Mouse (Mus musculus) embryonic facial prominence, embryonic 15.5 days (tissue): ENCODE results near the gene Top2a. TPM values are rescaled to one million over a fixed set of nuclear protein-coding genes. Genes with fewer than 3 reads are reported as not detected.

Source experiments
- ATAC-seq: fragments of 200-750 bp; cut with Nextera tagmentation; 2 replicates; pipeline ENCODE4 v1.8.0; 2017; ENCODE audit warnings: low read depth, moderate TSS enrichment; ENCODE audit not compliant: insufficient number of reproducible peaks, low FRiP score, low TSS enrichment
- H3K27ac ChIP-seq: fragments of 300-500 bp; sonication (generic); replicated peaks from 2 replicates; pipeline ENCODE4 v1.5.1; 2015; ENCODE audit warnings: mild to moderate bottlenecking, inconsistent platforms
- H3K27me3 ChIP-seq: fragments of 300-500 bp; sonication (generic); 2 replicates; pipeline ENCODE4 v1.6.1; 2015; ENCODE audit warnings: inconsistent platforms
- H3K36me3 ChIP-seq: fragments of 300-500 bp; sonication (generic); 2 replicates; pipeline ENCODE4 v1.6.1; 2015; ENCODE audit warnings: mild to moderate bottlenecking, inconsistent platforms
- H3K4me1 ChIP-seq: fragments of 300-500 bp; sonication (generic); 2 replicates; pipeline ENCODE4 v1.6.1; 2015; ENCODE audit warnings: inconsistent platforms
- H3K4me2 ChIP-seq: fragments of 300-500 bp; sonication (generic); replicated peaks from 2 replicates; pipeline ENCODE4 v1.6.1; 2015; ENCODE audit warnings: mild to moderate bottlenecking, inconsistent platforms
- H3K4me3 ChIP-seq: fragments of 300-500 bp; sonication (generic); replicated peaks from 2 replicates; pipeline ENCODE4 v1.5.1; 2015; ENCODE audit warnings: mild to moderate bottlenecking, inconsistent platforms
- H3K9ac ChIP-seq: fragments of 300-500 bp; sonication (generic); 2 replicates; pipeline ENCODE4 v1.6.1; 2015; ENCODE audit warnings: inconsistent platforms
- H3K9me3 ChIP-seq: fragments of 300-500 bp; sonication (generic); replicated peaks from 2 replicates; pipeline ENCODE4 v1.6.1; 2016; ENCODE audit warnings: inconsistent platforms
- WGBS: fragments of 180-500 bp; shearing (Covaris S2); methylation state at CpG from one replicate; pipeline ENCODE4 v1.1.7; 2015; 5-methylcytosine and 5-hydroxymethylcytosine counted together
- polyA plus RNA-seq: library from polyadenylated mRNA; unstranded; fragments of >200 nt; fragmentation: Nextera tagmentation; extraction: Ambion mirVana; gene quantifications from 2 replicates; pipeline ENCODE4 v1.2.1, GENCODE M21; 2015

The Top2a gene
- polyA plus RNA-seq, 1 experiment from 2014 or later, result 162 TPM

GRCm38 (mm10) chr11:98954373-98954772 lies 69.6 kb downstream of the Top2a start:
- no peak for ATAC-seq
- Histone ChIP-seq H3K27ac (peak overlapping the region; percentile 68; the same call in 1 of the 2 replicates), H3K27me3 (no peaks in the 10 kb centered on the region), H3K9ac (no peak overlapping the region; the same call in 1 of the 2 replicates), H3K9me3 (no peaks in the 10 kb centered on the region), H3K36me3 (peaks cover 39% of the 10 kb centered on the region), H3K4me1 (peaks cover 67% of the 10 kb centered on the region), H3K4me3 (no peak overlapping the region), H3K4me2 (0 out of 2 replicates have a peak overlapping the region, but pooled peaks have one; percentile 0)
- WGBS, result 6% methylated on average over 10 of the region's 10 CpGs

DNA sequence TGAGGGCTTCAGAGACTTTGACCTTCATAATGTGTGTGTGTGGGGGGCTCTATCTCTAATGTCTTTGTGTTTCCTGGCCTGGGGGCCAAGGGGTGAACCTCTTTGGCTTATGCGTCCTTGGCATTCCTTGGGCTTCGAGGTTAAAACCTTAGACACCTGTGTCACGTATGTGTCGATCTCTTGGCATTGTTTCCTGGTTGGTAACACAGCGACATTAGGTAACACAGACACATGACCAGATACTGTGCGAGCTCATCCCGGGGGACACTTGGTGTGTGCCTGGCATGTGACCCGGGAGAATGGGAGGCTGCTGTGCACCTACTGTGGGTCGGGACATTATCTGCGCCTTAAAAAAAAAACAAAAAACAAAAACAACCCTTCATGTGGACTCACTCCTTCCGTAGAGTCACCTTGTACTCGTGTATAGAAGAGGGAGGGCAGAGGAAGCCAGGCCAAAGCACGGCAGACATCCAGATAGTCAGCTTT lies 70.1 kb downstream of the Top2a start:
- Histone ChIP-seq H3K27me3 (no peaks in the 10 kb centered on the region), H3K4me3 (no peak overlapping the region), H3K27ac (0 out of 2 replicates have a peak overlapping the region, but pooled peaks have one; percentile 68), H3K36me3 (peaks cover 39% of the 10 kb centered on the region), H3K9ac (no peak overlapping the region), H3K9me3 (no peaks in the 10 kb centered on the region), H3K4me1 (peaks cover 67% of the 10 kb centered on the region), H3K4me2 (no peak overlapping the region)
- no peak for ATAC-seq
- WGBS, result 27% methylated on average over 13 of the region's 13 CpGs

GRCm38 (mm10) chr11:98953361-98953760 lies 70.6 kb downstream of the Top2a start:
- Histone ChIP-seq H3K4me1 (peaks cover 66% of the 10 kb centered on the region), H3K4me3 (no peak overlapping the region), H3K36me3 (peaks cover 39% of the 10 kb centered on the region), H3K9ac (no peak overlapping the region), H3K4me2 (no peak overlapping the region), H3K27ac (0 out of 2 replicates have a peak overlapping the region, but pooled peaks have one; percentile 68), H3K9me3 (no peaks in the 10 kb centered on the region), H3K27me3 (no peaks in the 10 kb centered on the region)
- WGBS, result 45% methylated on average over 2 of the region's 2 CpGs
- ATAC-seq, result no peak

GRCm38 (mm10) chr11:98952736-98953135 lies 71.3 kb downstream of the Top2a start:
- H3K4me3 ChIP-seq, result no peak overlapping the region
- no peak overlapping the region for H3K4me2 ChIP-seq
- H3K9me3 ChIP-seq, result no peaks in the 10 kb centered on the region
- H3K9ac ChIP-seq, result no peak overlapping the region
- no peaks in the 10 kb centered on the region for H3K27me3 ChIP-seq
- H3K36me3 ChIP-seq, result peaks cover 36% of the 10 kb centered on the region
- no peak for ATAC-seq
- no peak overlapping the region for H3K27ac ChIP-seq
- 58% methylated on average over 2 of the region's 2 CpGs for WGBS
- peaks cover 72% of the 10 kb centered on the region for H3K4me1 ChIP-seq

DNA sequence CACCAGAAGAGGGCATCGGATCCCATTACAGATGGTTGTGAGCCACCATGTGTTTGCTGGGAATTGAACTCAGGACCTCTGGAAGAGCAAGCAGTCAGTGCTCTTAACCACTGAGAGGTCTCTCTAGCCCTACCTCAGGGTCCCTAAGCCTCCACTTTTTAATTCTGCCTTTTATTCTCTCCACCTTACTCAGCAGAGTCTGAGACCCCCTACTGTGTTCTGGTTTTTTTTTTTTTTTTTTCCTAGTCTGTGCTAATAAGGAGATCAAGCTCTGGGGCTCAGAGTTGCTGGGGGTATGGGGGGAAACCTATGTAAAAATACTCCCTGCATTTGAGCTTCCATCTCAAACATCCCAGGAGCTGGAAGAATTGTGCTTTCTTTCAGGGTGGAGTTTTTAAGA lies 71.9 kb downstream of the Top2a start:
- peaks cover 79% of the 10 kb centered on the region for H3K4me1 ChIP-seq
- ATAC-seq, result no peak
- no peak overlapping the region for H3K9ac ChIP-seq
- no peaks in the 10 kb centered on the region for H3K27me3 ChIP-seq
- no peak overlapping the region for H3K4me3 ChIP-seq
- 90% methylated on average over 1 of the region's 1 CpGs for WGBS
- H3K9me3 ChIP-seq, result no peaks in the 10 kb centered on the region
- no peak overlapping the region for H3K4me2 ChIP-seq
- peaks cover 30% of the 10 kb centered on the region; the same call in 1 of the 2 replicates for H3K36me3 ChIP-seq
- H3K27ac ChIP-seq, result peak overlapping the region; percentile 81; the same call in 1 of the 2 replicates

DNA sequence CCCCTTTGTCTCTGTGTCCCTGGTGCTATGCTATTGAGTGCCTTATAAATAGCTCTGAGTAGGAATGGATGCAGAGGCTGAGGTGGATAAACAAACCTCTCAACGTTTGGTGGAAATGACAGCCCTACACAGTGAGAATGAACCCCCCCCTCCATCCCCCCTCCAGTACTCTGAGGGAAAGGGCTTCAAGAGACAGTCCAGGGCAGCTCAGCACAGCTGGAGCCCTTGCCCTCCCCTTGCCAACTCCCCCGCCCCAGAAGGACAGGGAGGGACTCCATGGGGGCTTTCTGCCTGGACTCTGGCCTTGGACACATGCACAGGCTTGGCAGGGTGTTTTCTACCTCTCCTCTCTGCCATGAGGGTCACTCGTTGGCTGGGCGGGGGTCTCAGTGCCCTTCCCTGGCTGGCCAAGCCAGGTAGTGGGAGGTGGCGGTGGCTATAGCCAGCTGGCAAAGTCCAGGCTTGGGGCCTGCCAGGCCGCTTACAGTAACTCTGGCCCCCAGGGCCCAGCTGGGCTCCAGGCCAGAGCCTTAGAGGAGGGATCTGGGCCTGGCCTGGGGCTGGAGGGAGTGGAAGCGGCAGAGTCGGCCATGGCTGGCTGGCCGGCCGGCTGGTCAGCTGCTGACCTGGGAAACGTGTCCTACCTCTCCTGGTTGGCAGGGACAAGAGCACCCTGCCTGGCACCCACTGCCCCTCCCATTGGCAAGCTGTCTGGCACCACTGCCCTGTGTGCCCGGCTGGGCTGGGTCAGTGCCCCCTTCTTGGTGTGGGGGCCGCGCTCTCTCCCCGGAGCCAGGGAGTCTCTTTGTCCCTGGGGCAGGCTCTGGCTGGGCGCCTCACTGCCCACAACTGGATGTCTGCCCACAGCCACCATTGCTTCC lies 72.7 kb downstream of the Top2a start:
- 0 out of 2 replicates have a peak overlapping the region, but pooled peaks have one; percentile 0 for H3K9ac ChIP-seq
- peaks cover 22% of the 10 kb centered on the region; the same call in 1 of the 2 replicates for H3K36me3 ChIP-seq
- 50% methylated on average over 16 of the region's 16 CpGs for WGBS
- peak overlapping the region; percentile 81 for H3K27ac ChIP-seq
- no peak overlapping the region for H3K4me3 ChIP-seq
- no peaks in the 10 kb centered on the region for H3K9me3 ChIP-seq
- H3K27me3 ChIP-seq, result no peaks in the 10 kb centered on the region
- peaks cover 84% of the 10 kb centered on the region for H3K4me1 ChIP-seq
- H3K4me2 ChIP-seq, result peak overlapping the region; percentile 31
- ATAC-seq, result peak; percentile 52

DNA sequence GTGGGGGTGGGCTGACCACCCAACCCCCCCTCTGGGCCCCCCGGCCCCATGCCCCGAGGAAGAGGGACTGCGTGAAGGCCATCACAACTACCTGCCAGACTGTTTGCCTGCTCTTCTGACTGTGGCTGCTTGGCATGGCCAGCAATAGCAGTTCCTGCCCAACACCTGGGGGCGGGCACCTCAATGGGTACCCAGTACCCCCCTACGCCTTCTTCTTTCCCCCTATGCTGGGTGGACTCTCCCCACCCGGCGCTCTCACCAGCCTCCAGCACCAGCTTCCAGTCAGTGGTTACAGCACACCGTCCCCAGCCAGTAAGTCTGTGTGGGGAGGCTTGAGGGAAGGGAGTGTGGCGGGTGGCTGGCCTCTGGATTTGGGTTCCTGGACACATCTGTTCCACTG lies 73.5 kb downstream of the Top2a start:
- no peak for ATAC-seq
- WGBS, result 82% methylated on average over 9 of the region's 9 CpGs
- H3K9me3 ChIP-seq, result no peaks in the 10 kb centered on the region
- no peak overlapping the region for H3K9ac ChIP-seq
- no peak overlapping the region for H3K4me3 ChIP-seq
- peak overlapping the region; percentile 81; the same call in 1 of the 2 replicates for H3K27ac ChIP-seq
- H3K36me3 ChIP-seq, result peaks cover 22% of the 10 kb centered on the region; the same call in 1 of the 2 replicates
- no peaks in the 10 kb centered on the region for H3K27me3 ChIP-seq
- H3K4me1 ChIP-seq, result peaks cover 87% of the 10 kb centered on the region
- H3K4me2 ChIP-seq, result no peak overlapping the region

GRCm38 (mm10) chr11:98949958-98950460 lies 74.0 kb downstream of the Top2a start:
- WGBS, result 85% methylated on average over 7 of the region's 7 CpGs
- no peak overlapping the region for H3K9ac ChIP-seq
- no peaks in the 10 kb centered on the region for H3K27me3 ChIP-seq
- H3K4me1 ChIP-seq, result peaks cover 87% of the 10 kb centered on the region
- no peak overlapping the region for H3K4me2 ChIP-seq
- H3K36me3 ChIP-seq, result peaks cover 22% of the 10 kb centered on the region; the same call in 1 of the 2 replicates
- no peaks in the 10 kb centered on the region for H3K9me3 ChIP-seq
- no peak overlapping the region for H3K4me3 ChIP-seq
- no peak for ATAC-seq
- H3K27ac ChIP-seq, result no peak overlapping the region

- 63% methylated on average over 12 of the region's 12 CpGs for WGBS
- Histone ChIP-seq H3K4me3 (no peak overlapping the region), H3K27me3 (no peaks in the 10 kb centered on the region), H3K4me1 (peaks cover 87% of the 10 kb centered on the region), H3K9me3 (no peaks in the 10 kb centered on the region), H3K4me2 (no peak overlapping the region), H3K27ac (0 out of 2 replicates have a peak overlapping the region, but pooled peaks have one; percentile 7), H3K36me3 (peaks cover 22% of the 10 kb centered on the region; the same call in 1 of the 2 replicates), H3K9ac (no peak overlapping the region)
- no peak for ATAC-seq
These were observed 74.6 kb downstream of the Top2a start for GRCm38 (mm10) chr11:98949242-98949957.

DNA sequence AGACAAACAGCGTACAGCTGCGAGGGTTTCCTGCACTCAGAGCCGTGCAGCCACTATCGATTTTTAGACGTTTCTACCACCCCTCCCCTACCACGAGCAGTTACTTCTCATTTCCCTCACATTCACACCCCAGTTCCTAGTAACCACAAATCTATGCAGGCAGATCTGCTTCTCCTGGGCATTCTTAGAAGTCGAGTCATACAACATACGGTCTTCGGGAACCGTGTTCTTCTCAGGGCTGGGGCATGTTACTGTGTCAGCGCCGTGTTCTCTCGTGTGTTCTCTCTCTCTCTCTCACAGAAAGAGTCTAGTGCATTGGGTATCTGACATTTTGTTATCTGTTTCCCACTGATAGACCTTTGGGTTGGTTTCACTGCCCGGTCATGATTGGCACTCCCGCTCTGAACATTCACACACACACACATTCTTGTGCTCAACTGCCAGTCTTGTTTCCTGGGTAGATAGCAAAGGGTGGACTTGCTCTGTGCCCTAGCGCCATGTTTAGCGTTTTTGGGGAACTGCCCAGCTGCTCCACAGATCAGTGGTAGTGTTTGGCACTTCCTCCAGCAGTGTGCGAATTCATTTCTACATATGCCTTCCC lies 75.9 kb downstream of the Top2a start:
- peaks cover 88% of the 10 kb centered on the region for H3K4me1 ChIP-seq
- H3K4me3 ChIP-seq, result no peak overlapping the region
- no peaks in the 10 kb centered on the region for H3K9me3 ChIP-seq
- H3K36me3 ChIP-seq, result peaks cover 22% of the 10 kb centered on the region; the same call in 1 of the 2 replicates
- WGBS, result 63% methylated on average over 18 of the region's 18 CpGs
- H3K4me2 ChIP-seq, result no peak overlapping the region
- H3K27ac ChIP-seq, result no peak overlapping the region
- no peaks in the 10 kb centered on the region for H3K27me3 ChIP-seq
- ATAC-seq, result no peak
- no peak overlapping the region for H3K9ac ChIP-seq
